Mouse (Mus musculus) kidney, embryonic 14.5 days (tissue): ENCODE measurements around the gene Ednrb. TPM values are rescaled to one million over a fixed set of nuclear protein-coding genes. Genes with fewer than 3 reads are reported as not detected.
"Not testable (repeated sequence)": the region's sequence is repeated elsewhere in the genome, so short reads cannot be mapped to it uniquely, and the experiment has no call there.

Experiments
- ATAC-seq: fragments of 200-750 bp; cut with Nextera tagmentation; 2 replicates; pipeline ENCODE4 v1.8.0; 2017; ENCODE audit warnings: moderate number of reproducible peaks, mild to moderate bottlenecking, moderate TSS enrichment, moderate library complexity; ENCODE audit not compliant: low FRiP score, low TSS enrichment
- H3K27ac ChIP-seq: fragments of 300-500 bp; sonication (generic); 2 replicates; pipeline ENCODE4 v1.5.1; 2014; ENCODE audit warnings: low read depth, mild to moderate bottlenecking, low read length, moderate library complexity, mixed read lengths
- H3K27me3 ChIP-seq: fragments of 300-500 bp; sonication (generic); 2 replicates; pipeline ENCODE4 v1.6.1; 2014; ENCODE audit warnings: mild to moderate bottlenecking, low read length; ENCODE audit not compliant: control insufficient read depth, insufficient read depth
- H3K36me3 ChIP-seq: fragments of 300-500 bp; sonication (generic); 2 replicates; pipeline ENCODE4 v1.6.1; 2014; ENCODE audit warnings: low read length, mixed read lengths; ENCODE audit not compliant: control insufficient read depth, insufficient read depth
- H3K4me1 ChIP-seq: fragments of 300-500 bp; sonication (generic); 2 replicates; pipeline ENCODE4 v1.6.1; 2014; ENCODE audit warnings: low read length, mixed read lengths; ENCODE audit not compliant: control insufficient read depth, insufficient read depth
- H3K4me2 ChIP-seq: fragments of 300-500 bp; sonication (generic); replicated peaks from 2 replicates; pipeline ENCODE4 v1.6.1; 2014; ENCODE audit warnings: low read depth, mild to moderate bottlenecking, low read length
- H3K4me3 ChIP-seq: fragments of 300-500 bp; sonication (generic); 2 replicates; pipeline ENCODE4 v1.5.1; 2014; ENCODE audit warnings: mild to moderate bottlenecking, low read length
- H3K9ac ChIP-seq: fragments of 300-500 bp; sonication (generic); 2 replicates; pipeline ENCODE4 v1.6.1; 2014; ENCODE audit warnings: low read depth, mild to moderate bottlenecking, low read length, moderate library complexity
- H3K9me3 ChIP-seq: fragments of 300-500 bp; sonication (generic); 2 replicates; pipeline ENCODE4 v1.6.1; 2016; ENCODE audit warnings: low read length; ENCODE audit not compliant: control insufficient read depth
- WGBS: fragments of 180-500 bp; shearing (Covaris S2); extraction: QIAGEN DNeasy Blood & Tissue Kit; methylation state at CpG from one replicate; pipeline ENCODE4 v1.1.7; 2014; 5-methylcytosine and 5-hydroxymethylcytosine counted together
- polyA plus RNA-seq: library from polyadenylated mRNA; unstranded; fragments of >200 nt; fragmentation: Nextera tagmentation; extraction: Ambion mirVana; gene quantifications from 2 replicates; pipeline ENCODE4 v1.2.1, GENCODE M21; 2014

The Ednrb gene
- polyA plus RNA-seq, 1 experiment from 2014 or later = 37.5 TPM

- H3K4me3 ChIP-seq, ATAC-seq, H3K27ac ChIP-seq: not testable (repeated sequence)
Observed at GRCm38 (mm10) chr14:103780336-103780735, 63.9 kb downstream of the Ednrb start.

GRCm38 (mm10) chr14:103779276-103779675, 64.9 kb downstream of the Ednrb start:
- no peaks in the 10 kb centered on the region for H3K36me3 ChIP-seq
- H3K4me2 ChIP-seq = no peak overlapping the region
- no peaks in the 10 kb centered on the region for H3K27me3 ChIP-seq
- H3K9me3 ChIP-seq = no peaks in the 10 kb centered on the region
- ATAC-seq = no peak
- H3K9ac ChIP-seq = no peak overlapping the region
- no peak overlapping the region for H3K27ac ChIP-seq
- peaks cover 3% of the 10 kb centered on the region; the same call in 1 of the 2 replicates for H3K4me1 ChIP-seq
- H3K4me3 ChIP-seq = no peak overlapping the region
- 78% methylated on average over 6 of the region's 6 CpGs for WGBS

More at GRCm38 (mm10) chr14:103780336-103780735, 63.9 kb downstream of the Ednrb start:
- WGBS = 92% methylated on average over 6 of the region's 6 CpGs
- not testable (repeated sequence) for H3K36me3 ChIP-seq, H3K9me3 ChIP-seq, H3K27me3 ChIP-seq, H3K4me1 ChIP-seq, H3K9ac ChIP-seq, H3K4me2 ChIP-seq

GRCm38 (mm10) chr14:103778533-103779151, 65.6 kb downstream of the Ednrb start:
- Histone ChIP-seq H3K27me3 (no peaks in the 10 kb centered on the region), H3K27ac (no peak overlapping the region; the same call in 1 of the 2 replicates), H3K36me3 (no peaks in the 10 kb centered on the region), H3K4me3 (peak overlapping the region; percentile 16; the same call in 1 of the 2 replicates), H3K4me1 (peaks cover 3% of the 10 kb centered on the region; the same call in 1 of the 2 replicates), H3K9ac (no peak overlapping the region), H3K9me3 (no peaks in the 10 kb centered on the region), H3K4me2 (peak overlapping the region; percentile 44)
- ATAC-seq = no peak
- WGBS = 52% methylated on average over 13 of the region's 13 CpGs

GRCm38 (mm10) chr14:103778009-103778431, 66.2 kb downstream of the Ednrb start:
- H3K9ac ChIP-seq = 0 out of 2 replicates have a peak overlapping the region, but pooled peaks have one; percentile 23
- H3K4me2 ChIP-seq = peak overlapping the region; percentile 44
- H3K4me1 ChIP-seq = peaks cover 3% of the 10 kb centered on the region; the same call in 1 of the 2 replicates
- WGBS = 16% methylated on average over 12 of the region's 12 CpGs
- H3K27ac ChIP-seq = no peak overlapping the region; the same call in 1 of the 2 replicates
- no peaks in the 10 kb centered on the region for H3K9me3 ChIP-seq
- H3K27me3 ChIP-seq = no peaks in the 10 kb centered on the region
- H3K4me3 ChIP-seq = peak overlapping the region; percentile 16; the same call in 1 of the 2 replicates
- peak; percentile 24; the same call in 1 of the 2 replicates for ATAC-seq
- no peaks in the 10 kb centered on the region for H3K36me3 ChIP-seq

GRCm38 (mm10) chr14:103777386-103777785, 66.8 kb downstream of the Ednrb start:
- WGBS = 56% methylated on average over 4 of the region's 4 CpGs
- Histone ChIP-seq H3K4me2 (no peak overlapping the region), H3K9ac (no peak overlapping the region), H3K27me3 (no peaks in the 10 kb centered on the region), H3K36me3 (no peaks in the 10 kb centered on the region), H3K27ac (no peak overlapping the region), H3K9me3 (no peaks in the 10 kb centered on the region), H3K4me3 (no peak overlapping the region), H3K4me1 (peaks cover 3% of the 10 kb centered on the region; the same call in 1 of the 2 replicates)
- ATAC-seq = no peak

GRCm38 (mm10) chr14:103769319-103770245, 74.6 kb downstream of the Ednrb start:
- Histone ChIP-seq H3K27ac (peak overlapping the region; percentile 62; the same call in 1 of the 2 replicates), H3K36me3 (no peaks in the 10 kb centered on the region), H3K9me3 (no peaks in the 10 kb centered on the region), H3K4me3 (no peak overlapping the region), H3K27me3 (no peaks in the 10 kb centered on the region), H3K4me1 (peaks cover 15% of the 10 kb centered on the region), H3K4me2 (no peak overlapping the region; the same call in 1 of the 2 replicates), H3K9ac (no peak overlapping the region)
- peak; percentile 82 for ATAC-seq
- WGBS = 14% methylated on average over 9 of the region's 9 CpGs

- no peak overlapping the region for H3K4me2 ChIP-seq
- H3K4me3 ChIP-seq = no peak overlapping the region
- no peaks in the 10 kb centered on the region for H3K27me3 ChIP-seq
- ATAC-seq = no peak
- WGBS = 67% methylated on average over 6 of the region's 6 CpGs
- peaks cover 15% of the 10 kb centered on the region for H3K4me1 ChIP-seq
- H3K9ac ChIP-seq = no peak overlapping the region
- no peak overlapping the region for H3K27ac ChIP-seq
- no peaks in the 10 kb centered on the region for H3K9me3 ChIP-seq
- no peaks in the 10 kb centered on the region for H3K36me3 ChIP-seq
Observed at GRCm38 (mm10) chr14:103767488-103767887, 76.7 kb downstream of the Ednrb start.
